ENCODE assay signal across 14 mouse cellular contexts in the genomic region with DNA sequence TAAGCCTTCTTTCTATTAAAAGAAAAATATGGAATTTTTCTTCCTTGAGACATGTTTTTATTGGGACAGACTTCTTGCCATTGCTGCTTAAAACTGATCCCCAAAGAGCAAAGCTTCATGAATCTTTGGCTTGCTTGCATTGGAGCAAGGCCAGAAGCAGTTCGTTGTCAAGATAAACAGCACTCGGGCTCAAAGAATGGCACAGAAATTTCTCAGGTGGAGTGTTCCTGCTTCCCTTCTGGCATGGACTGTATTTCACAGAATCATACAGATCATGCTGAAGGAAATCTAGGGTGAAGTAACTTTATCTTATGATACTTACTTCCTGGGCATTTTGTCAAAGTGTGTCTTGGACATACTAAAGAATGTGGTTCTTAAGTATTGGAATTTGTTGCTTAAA.
DNase-seq lines count a peak whose midpoint lies in the region; ATAC-seq lines count a peak whose summit lies in the region.
"Had no signal": no experiment of that assay in that cellular context is flagged by ENCODE, and none has a peak within 500 bp of the region (broad histone marks: within the 10 kb centered on the region; RNA-seq: fewer than 3 reads in every experiment).

No protein-coding gene starts in this region.

- peak; percentile 18 to 21 for DNase-seq in heart, adult 18-20 months
- no peak for DNase-seq in heart, embryonic 10.5 days (ENCODE audit: low spot score)
- no peak for DNase-seq in limb, embryonic 10.5 days (ENCODE audit: low spot score)
- peak; percentile 95 for DNase-seq in fat pad, adult 2 months (ENCODE audit: extremely low read depth, low read depth, low spot score)
- peak; percentile 5 for DNase-seq in lung, postnatal 10 days
- DNase-seq in embryo, embryonic 10 days (ENCODE audit: low spot score) = no peak
- DNase-seq: forebrain, postnatal 0 days; retina, postnatal 1 day had no signal

- H3K36me3 ChIP-seq in heart, embryonic 10.5 days = no peaks in the 10 kb centered on the region
- H3K36me3 ChIP-seq in limb, embryonic 15.5 days = no peaks in the 10 kb centered on the region
- no peaks in the 10 kb centered on the region for H3K36me3 ChIP-seq in limb, embryonic 10.5 days
- H3K36me3 ChIP-seq: embryonic facial prominence, embryonic 15.5 days; liver, embryonic 15.5 days had no signal

- ATAC-seq in limb, embryonic 15.5 days (ENCODE audit: insufficient number of reproducible peaks, low FRiP score, low TSS enrichment, low read depth) = no peak
- ATAC-seq: forebrain, postnatal 0 days; intestine, embryonic 16.5 days; Patski had no signal

- no peak overlapping the region for H3K4me3 ChIP-seq in heart, embryonic 10.5 days
- no peak overlapping the region for H3K4me3 ChIP-seq in limb, embryonic 15.5 days
- no peak overlapping the region for H3K4me3 ChIP-seq in limb, embryonic 10.5 days
- H3K4me3 ChIP-seq: embryonic facial prominence, embryonic 15.5 days; liver, embryonic 15.5 days; megakaryocyte, embryonic 14.5 days had no signal

- H3K27me3 ChIP-seq in heart, embryonic 10.5 days (ENCODE audit: insufficient read depth, poor library complexity, severe bottlenecking) = no peaks in the 10 kb centered on the region
- no peaks in the 10 kb centered on the region for H3K27me3 ChIP-seq in limb, embryonic 15.5 days
- no peaks in the 10 kb centered on the region for H3K27me3 ChIP-seq in limb, embryonic 10.5 days (ENCODE audit: low read depth, poor library complexity, severe bottlenecking)
- H3K27me3 ChIP-seq: embryonic facial prominence, embryonic 15.5 days; liver, embryonic 15.5 days; megakaryocyte, embryonic 14.5 days; Patski had no signal

- H3K9ac ChIP-seq in limb, embryonic 15.5 days = no peak overlapping the region
- H3K9ac ChIP-seq: embryonic facial prominence, embryonic 15.5 days; forebrain, postnatal 0 days; liver, embryonic 15.5 days had no signal

- no peak overlapping the region for H3K4me2 ChIP-seq in limb, embryonic 15.5 days
- H3K4me2 ChIP-seq: embryonic facial prominence, embryonic 15.5 days; liver, embryonic 15.5 days had no signal

- no peak overlapping the region for H3K27ac ChIP-seq in heart, embryonic 10.5 days
- 0 out of 2 replicates have a peak overlapping the region, but pooled peaks have one; percentile 38 for H3K27ac ChIP-seq in limb, embryonic 15.5 days
- no peak overlapping the region for H3K27ac ChIP-seq in limb, embryonic 10.5 days
- H3K27ac ChIP-seq: embryonic facial prominence, embryonic 15.5 days; liver, embryonic 15.5 days had no signal

- WGBS in heart, embryonic 10.5 days = 51% methylated on average over 2 of the region's 2 CpGs
- WGBS in limb, embryonic 15.5 days = 27% methylated on average over 2 of the region's 2 CpGs
- WGBS in limb, embryonic 10.5 days = 85% methylated on average over 2 of the region's 2 CpGs

- H3K4me1 ChIP-seq in heart, embryonic 10.5 days = no peaks in the 10 kb centered on the region
- peaks cover 11% of the 10 kb centered on the region for H3K4me1 ChIP-seq in limb, embryonic 15.5 days
- H3K4me1 ChIP-seq in limb, embryonic 10.5 days = no peaks in the 10 kb centered on the region
- H3K4me1 ChIP-seq: liver, embryonic 15.5 days; megakaryocyte, embryonic 14.5 days had no signal

- H3K9me3 ChIP-seq in heart, embryonic 10.5 days = no peaks in the 10 kb centered on the region
- no peaks in the 10 kb centered on the region for H3K9me3 ChIP-seq in limb, embryonic 15.5 days
- H3K9me3 ChIP-seq in limb, embryonic 10.5 days (replicated peaks) = no peaks in the 10 kb centered on the region
- H3K9me3 ChIP-seq: embryonic facial prominence, embryonic 15.5 days; liver, embryonic 15.5 days had no signal

Comparison
In these comparisons a context has a peak if more than half of its experiments do, and no peak if none do; other contexts are left out.
1. DNase-seq: peak in heart, adult 18-20 months (2 of 2), fat pad, adult 2 months (single experiment) and lung, postnatal 10 days (single experiment); none in heart, embryonic 10.5 days (single experiment), limb, embryonic 10.5 days (single experiment) and embryo, embryonic 10 days (single experiment).